Mouse (Mus musculus) ES-Bruce4 (cell line): ENCODE data around the gene Ptpn4. TPM values are rescaled to one million over a fixed set of nuclear protein-coding genes. Genes with fewer than 3 reads are reported as not detected.

Experiments
- H3K27ac ChIP-seq: 2 replicates; pipeline ENCODE4 v1.5.1; 2012; ENCODE audit warnings: low read length, inconsistent platforms; ENCODE audit not compliant: insufficient read depth
- H3K27me3 ChIP-seq: 2 replicates; pipeline ENCODE4 v1.6.1; 2012; ENCODE audit warnings: mild to moderate bottlenecking, low read length, inconsistent platforms; ENCODE audit not compliant: control insufficient read depth, poor library complexity, insufficient read depth, severe bottlenecking
- H3K36me3 ChIP-seq: 2 replicates; pipeline ENCODE4 v1.6.1; 2012; ENCODE audit warnings: inconsistent platforms, mild to moderate bottlenecking, low read length, moderate library complexity; ENCODE audit not compliant: control insufficient read depth, poor library complexity, insufficient read depth, severe bottlenecking
- H3K4me1 ChIP-seq: one replicate; pipeline ENCODE4 v1.8.1; 2011; ENCODE audit warnings: low read length; ENCODE audit not compliant: control insufficient read depth, insufficient read depth
- H3K4me3 ChIP-seq: 2 replicates; pipeline ENCODE4 v1.5.1; 2011; ENCODE audit warnings: low read depth, mild to moderate bottlenecking, low read length
- H3K9ac ChIP-seq: 2 replicates; pipeline ENCODE4 v1.6.1; 2012; ENCODE audit warnings: low read depth, mild to moderate bottlenecking, inconsistent platforms; ENCODE audit not compliant: poor library complexity, severe bottlenecking
- H3K9me3 ChIP-seq: replicated peaks from 2 replicates; pipeline ENCODE4 v1.6.1; 2012; ENCODE audit warnings: mild to moderate bottlenecking, low read length, inconsistent platforms; ENCODE audit not compliant: control insufficient read depth, poor library complexity, insufficient read depth, severe bottlenecking
- CTCF ChIP-seq: IDR thresholded peaks from one replicate; pipeline ENCODE4 v1.8.1; 2011; ENCODE audit warnings: low read depth, low read length
- EP300 ChIP-seq: IDR thresholded peaks from 2 replicates; pipeline ENCODE4 v1.6.1; 2011; ENCODE audit warnings: low read depth, low read length; ENCODE audit not compliant: insufficient read depth
- POLR2A ChIP-seq: IDR thresholded peaks from one replicate; pipeline ENCODE4 v1.8.1; 2011; ENCODE audit warnings: low read length; ENCODE audit not compliant: insufficient read depth
- polyA plus RNA-seq: library from polyadenylated mRNA; stranded (reverse); fragments of >200 nt; gene quantifications from 2 replicates; pipeline ENCODE4 v1.2.4, GENCODE M21; 2011; ENCODE audit warnings: low read depth; ENCODE audit not compliant: missing spikeins, insufficient read depth, insufficient read length

The Ptpn4 gene
- polyA plus RNA-seq, 1 experiment: 20.9 TPM

DNA sequence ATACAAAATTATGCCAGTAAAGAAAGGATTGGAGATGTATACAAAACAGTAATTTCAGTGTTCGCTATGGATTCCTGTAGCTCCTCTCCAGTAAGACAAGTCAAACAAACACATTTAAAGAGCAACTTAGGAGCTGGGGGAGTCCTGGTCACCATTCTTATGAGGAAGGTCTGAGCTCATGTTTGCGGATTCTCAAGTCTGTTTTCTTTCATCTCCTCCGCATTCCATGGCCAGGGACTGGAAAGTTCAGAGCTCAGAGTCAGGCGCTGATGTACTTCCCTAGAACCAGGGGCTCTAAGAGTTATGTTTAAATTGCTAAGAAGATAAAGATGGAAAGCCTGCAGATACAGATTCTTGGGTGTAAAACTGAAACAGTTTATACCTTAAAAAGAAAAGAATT, 210.6 kb downstream of the Ptpn4 start:
- H3K4me1 ChIP-seq: no peaks in the 10 kb centered on the region
- H3K9me3 ChIP-seq: no peaks in the 10 kb centered on the region
- no peak overlapping the region for H3K9ac ChIP-seq
- TF ChIP-seq CTCF: no peak
- TF ChIP-seq POLR2A: no peak
- no peak for TF ChIP-seq EP300
- no peak overlapping the region for H3K4me3 ChIP-seq
- no peaks in the 10 kb centered on the region for H3K27me3 ChIP-seq
- H3K27ac ChIP-seq: no peak overlapping the region
- H3K36me3 ChIP-seq: no peaks in the 10 kb centered on the region; the same call in 1 of the 2 replicates

DNA sequence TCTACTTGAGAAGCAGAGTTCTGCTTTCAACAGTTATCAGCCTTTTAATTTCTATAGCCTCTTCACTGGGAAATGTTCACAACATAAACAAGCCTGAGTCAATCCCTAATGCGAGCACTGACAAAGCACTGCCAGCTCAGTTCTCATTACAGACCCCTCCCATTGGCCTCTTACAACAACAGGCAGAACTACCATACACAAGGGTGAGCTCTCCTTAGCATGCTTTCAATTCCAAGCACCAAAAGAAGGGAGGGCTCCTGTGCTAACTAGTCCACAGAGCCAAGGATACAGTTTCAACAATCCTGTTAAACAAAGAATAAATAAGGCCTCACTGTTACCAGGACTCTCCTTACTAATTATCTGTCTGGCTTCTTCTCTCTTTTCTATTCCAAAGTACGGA, 213.0 kb downstream of the Ptpn4 start:
- TF ChIP-seq CTCF (no peak), POLR2A (no peak), EP300 (no peak)
- Histone ChIP-seq H3K27me3 (no peaks in the 10 kb centered on the region), H3K9me3 (no peaks in the 10 kb centered on the region), H3K27ac (no peak overlapping the region), H3K36me3 (no peaks in the 10 kb centered on the region; the same call in none of the 2 replicates), H3K4me3 (no peak overlapping the region), H3K9ac (no peak overlapping the region), H3K4me1 (no peaks in the 10 kb centered on the region)

DNA sequence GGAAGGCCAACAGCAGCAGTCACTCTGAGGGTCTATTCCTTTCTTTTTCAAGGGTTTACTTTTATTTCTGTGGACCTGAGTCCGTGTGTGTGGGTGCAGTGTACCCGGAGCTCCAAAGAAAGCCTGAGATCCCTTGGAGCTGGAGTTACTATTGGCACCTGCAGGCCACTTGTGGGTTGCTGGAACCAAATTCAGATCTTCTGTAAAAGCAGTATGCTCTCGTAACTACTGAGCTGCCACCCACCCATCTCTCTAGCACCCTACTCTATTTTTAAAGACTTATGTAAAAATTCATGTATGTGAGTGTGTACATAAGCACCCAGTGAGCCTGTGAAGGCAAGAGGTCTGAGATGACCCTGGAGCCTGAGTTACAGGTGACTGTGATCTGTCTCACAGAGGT, 232.0 kb downstream of the Ptpn4 start:
- Histone ChIP-seq H3K36me3 (peaks cover 2% of the 10 kb centered on the region), H3K9me3 (no peaks in the 10 kb centered on the region), H3K27me3 (no peaks in the 10 kb centered on the region), H3K9ac (no peak overlapping the region), H3K4me3 (no peak overlapping the region), H3K27ac (no peak overlapping the region), H3K4me1 (no peaks in the 10 kb centered on the region)
- TF ChIP-seq CTCF (no peak), POLR2A (no peak)

Other genes starting within 250 kb of the Ptpn4 start
- gene Epb41l5, start 188.6 kb downstream of the Ptpn4 start, polyA plus RNA-seq: 48.2 and 49.7 TPM in 2 replicates
- 6.8 and 8.7 TPM in 2 replicates for gene Tmem177, start 75.6 kb upstream of the Ptpn4 start, polyA plus RNA-seq
- not detected in 2 replicates for gene Cfap221, start 159.6 kb upstream of the Ptpn4 start, polyA plus RNA-seq
- gene Sctr, start 169.3 kb upstream of the Ptpn4 start, polyA plus RNA-seq: not detected in 2 replicates
- 15.5 and 17.8 TPM in 2 replicates for gene Tmem37, start 236.5 kb upstream of the Ptpn4 start, polyA plus RNA-seq